Mouse (Mus musculus) CH12.LX (cell line): ENCODE measurements around the gene Ubl5. TPM values are rescaled to one million over a fixed set of nuclear protein-coding genes. Genes with fewer than 3 reads are reported as not detected.

ENCODE experiments used
- DNase-seq: peaks from one replicate; pipeline ENCODE4 v3.0.0-alpha.2; 2013; ENCODE audit errors: extremely low read depth
- H3K27ac ChIP-seq: 2 replicates; pipeline ENCODE4 v1.5.1; 2012; ENCODE audit warnings: low read depth, mild to moderate bottlenecking, control low read depth, moderate library complexity; ENCODE audit not compliant: insufficient read depth
- H3K27me3 ChIP-seq: replicated peaks from 2 replicates; pipeline ENCODE3; 2012; ENCODE audit warnings: inconsistent platforms
- H3K36me3 ChIP-seq, 2 experiments: replicated peaks in 1 of 2; 2 replicates each; pipeline versions ENCODE3 to v1.6.1; 2012; ENCODE audit warnings: inconsistent platforms in 1 of 2, low read length in 1 of 2, mild to moderate bottlenecking in 1 of 2, mixed read lengths in 1 of 2, moderate library complexity in 1 of 2; ENCODE audit not compliant: control insufficient read depth in 1 of 2, insufficient read depth in 1 of 2
- H3K4me1 ChIP-seq, 2 experiments: 2 replicates each; pipeline ENCODE4 v1.6.1; 2012; ENCODE audit warnings: inconsistent platforms in 1 of 2, moderate library complexity in 1 of 2; ENCODE audit not compliant: insufficient read depth in 2 of 2, control insufficient read depth in 1 of 2
- H3K4me2 ChIP-seq: 2 replicates; pipeline ENCODE4 v1.6.1; 2012; ENCODE audit warnings: low read depth, mild to moderate bottlenecking, control low read depth; ENCODE audit not compliant: poor library complexity, insufficient read depth, severe bottlenecking
- H3K4me3 ChIP-seq, 3 experiments: fragments of 150-350 bp in 1 of 3; sonication (generic) in 1 of 3; replicated peaks in 1 of 3; 2 replicates each; pipeline versions ENCODE3 to v1.5.1; 2011 to 2012; ENCODE audit warnings: low read depth in 2 of 3, low read length in 2 of 3, mild to moderate bottlenecking in 2 of 3, moderate library complexity in 2 of 3, control low read depth in 1 of 3, improper control_type of control experiment in 1 of 3, inconsistent platforms in 1 of 3, mixed read lengths in 1 of 3; ENCODE audit not compliant: poor library complexity in 1 of 3
- H3K79me2 ChIP-seq: replicated peaks from 2 replicates; pipeline ENCODE4 v1.6.1; 2012; ENCODE audit warnings: mild to moderate bottlenecking, moderate library complexity; ENCODE audit not compliant: control insufficient read depth, poor library complexity, insufficient read depth, severe bottlenecking; ENCODE audit errors: extremely low read depth
- H3K9ac ChIP-seq: 2 replicates; pipeline ENCODE4 v1.6.1; 2012; ENCODE audit warnings: low read depth, mild to moderate bottlenecking, control low read depth, moderate library complexity; ENCODE audit not compliant: insufficient read depth
- H3K9me3 ChIP-seq: replicated peaks from 2 replicates; pipeline ENCODE3; 2012; ENCODE audit warnings: low read length, inconsistent platforms, mixed read lengths
- BHLHE40 ChIP-seq: IDR thresholded peaks from 2 replicates; pipeline ENCODE4 v1.6.1; 2011; ENCODE audit warnings: mild to moderate bottlenecking, low read depth, low read length, improper control_type of control experiment
- CHD1 ChIP-seq: IDR thresholded peaks from 2 replicates; pipeline ENCODE4 v1.6.1; 2012; ENCODE audit warnings: low read depth, low read length, improper control_type of control experiment, inconsistent platforms
- CTCF ChIP-seq, 2 experiments: IDR thresholded peaks in 1 of 2; conservative IDR thresholded peaks in 1 of 2; 2 replicates each; pipeline ENCODE4 v1.5.1; 2011 to 2012; ENCODE audit warnings: low read depth in 2 of 2, low read length in 2 of 2, improper control_type of control experiment in 1 of 2, inconsistent platforms in 1 of 2, mild to moderate bottlenecking in 1 of 2, moderate library complexity in 1 of 2
- E2F4 ChIP-seq: IDR thresholded peaks from 2 replicates; pipeline ENCODE4 v1.6.1; 2011; ENCODE audit warnings: low read depth, low read length, improper control_type of control experiment; ENCODE audit not compliant: insufficient replicate concordance
- ELF1 ChIP-seq: IDR thresholded peaks from 2 replicates; pipeline ENCODE4 v1.6.1; 2014; ENCODE audit warnings: low read depth, mild to moderate bottlenecking, inconsistent platforms, low read length, improper control_type of control experiment
- HCFC1 ChIP-seq: IDR thresholded peaks from 2 replicates; pipeline ENCODE4 v1.6.1; 2012; ENCODE audit warnings: low read depth, mild to moderate bottlenecking, inconsistent platforms, low read length, improper control_type of control experiment
- IRF4 ChIP-seq: IDR thresholded peaks from 2 replicates; pipeline ENCODE4 v1.6.1; 2014; ENCODE audit warnings: low read depth, mild to moderate bottlenecking, inconsistent platforms, low read length, improper control_type of control experiment
- JUND ChIP-seq: conservative IDR thresholded peaks from 2 replicates; pipeline ENCODE4 v1.6.1; 2011; ENCODE audit warnings: low read depth, low read length, improper control_type of control experiment
- MAFK ChIP-seq: IDR thresholded peaks from 2 replicates; pipeline ENCODE4 v1.6.1; 2011; ENCODE audit warnings: low read length, improper control_type of control experiment; ENCODE audit not compliant: insufficient replicate concordance
- MAX ChIP-seq: IDR thresholded peaks from 2 replicates; pipeline ENCODE4 v1.6.1; 2011; ENCODE audit warnings: low read length, improper control_type of control experiment
- MAZ ChIP-seq: IDR thresholded peaks from 2 replicates; pipeline ENCODE4 v1.6.1; 2012; ENCODE audit warnings: low read depth, mild to moderate bottlenecking, inconsistent platforms, low read length, improper control_type of control experiment, moderate library complexity
- MXI1 ChIP-seq: IDR thresholded peaks from 2 replicates; pipeline ENCODE4 v1.6.1; 2011; ENCODE audit warnings: mild to moderate bottlenecking, low read depth, low read length, improper control_type of control experiment
- MYC ChIP-seq: IDR thresholded peaks from 2 replicates; pipeline ENCODE4 v1.6.1; 2011; ENCODE audit warnings: low read depth, mild to moderate bottlenecking, improper control_type of control experiment, low read length
- NELFE ChIP-seq: IDR thresholded peaks from 2 replicates; pipeline ENCODE4 v1.6.1; 2011; ENCODE audit warnings: low read depth, low read length, improper control_type of control experiment
- PAX5 ChIP-seq: IDR thresholded peaks from 2 replicates; pipeline ENCODE4 v1.6.1; 2012; ENCODE audit warnings: low read length, inconsistent platforms, mixed read lengths
- POLR2A ChIP-seq: IDR thresholded peaks from 2 replicates; pipeline ENCODE4 v1.6.1; 2011; ENCODE audit warnings: low read depth, mild to moderate bottlenecking, improper control_type of control experiment, low read length
- RCOR1 ChIP-seq: conservative IDR thresholded peaks from 2 replicates; pipeline ENCODE4 v1.6.1; 2012; ENCODE audit warnings: low read depth, mild to moderate bottlenecking, inconsistent platforms, low read length, improper control_type of control experiment
- SMC3 ChIP-seq: IDR thresholded peaks from 2 replicates; pipeline ENCODE4 v1.6.1; 2011; ENCODE audit warnings: low read depth, low read length, improper control_type of control experiment
- TCF12 ChIP-seq: IDR thresholded peaks from 2 replicates; pipeline ENCODE4 v1.6.1; 2014; ENCODE audit warnings: low read depth, mild to moderate bottlenecking, inconsistent platforms, low read length, improper control_type of control experiment
- USF2 ChIP-seq: conservative IDR thresholded peaks from 2 replicates; pipeline ENCODE4 v1.6.1; 2011; ENCODE audit warnings: low read depth, low read length, improper control_type of control experiment
- ZMIZ1 ChIP-seq: IDR thresholded peaks from 2 replicates; pipeline ENCODE4 v1.6.1; 2012; ENCODE audit warnings: low read depth, mild to moderate bottlenecking, inconsistent platforms, low read length, improper control_type of control experiment
- dilution Hi-C: fragments of 300-500 bp; cut with MboI; formaldehyde crosslinking; loops from 2 replicates; pipeline ENCODE4 v1.14.3; 2020; ENCODE audit warnings: low sequenced_read_pairs; ENCODE audit not compliant: extremely low pct_unique_long_range_greater_than_20kb, extremely low pct_ligation_motif_present
- in situ Hi-C: fragments of 300-500 bp; cut with MboI; formaldehyde crosslinking; loops from 3 replicates; pipeline ENCODE4 v1.14.3; 2019; ENCODE audit warnings: low sequenced_read_pairs, low pct_ligation_motif_present, low pct_unique_long_range_greater_than_20kb, mixed read lengths
- polyA plus RNA-seq: library from polyadenylated mRNA; unstranded; fragments of >175 nt; gene quantifications from 2 replicates; pipeline ENCODE4 v1.2.1, GENCODE M21; 2012; ENCODE audit warnings: low read depth; ENCODE audit not compliant: insufficient read length
- total RNA-seq, 2 experiments: library from RNA; depleted of rRNA; stranded (reverse); fragments of 300-350 nt in 1 of 2; fragments of >200 nt in 1 of 2; gene quantifications; 2 replicates each; pipeline ENCODE4 v1.2.3; 2012 to 2014

Gene Ubl5
- total and polyA plus RNA-seq, 3 experiments = 155 to 328 (median 291) TPM

- no peak for TF ChIP-seq JUND
- TF ChIP-seq MYC = no peak
- TF ChIP-seq E2F4 = peak; percentile 32; the same call in 1 of the 2 replicates
- peak; percentile 72 for TF ChIP-seq MAX
- TF ChIP-seq IRF4 = no peak
- no peak for TF ChIP-seq MAFK
- TF ChIP-seq CHD1 = no peak
- no peak for TF ChIP-seq PAX5
- peak; percentile 99 for TF ChIP-seq ELF1
- no peak for TF ChIP-seq USF2
- TF ChIP-seq MAZ = no peak
- peak; percentile 90 for TF ChIP-seq POLR2A
- no peak for TF ChIP-seq CTCF (conservative IDR thresholded peaks at IDR 0.05 in 1 of 2, IDR thresholded peaks at IDR 0.05 in 1 of 2; ENCODE audit: low read depth in 2 of 2, low read length in 2 of 2)
These were observed 9.1 kb downstream of the Ubl5 start, which contains the start of gene Pin1 (continued) for GRCm38 (mm10) chr9:20651602-20652259.

DNA sequence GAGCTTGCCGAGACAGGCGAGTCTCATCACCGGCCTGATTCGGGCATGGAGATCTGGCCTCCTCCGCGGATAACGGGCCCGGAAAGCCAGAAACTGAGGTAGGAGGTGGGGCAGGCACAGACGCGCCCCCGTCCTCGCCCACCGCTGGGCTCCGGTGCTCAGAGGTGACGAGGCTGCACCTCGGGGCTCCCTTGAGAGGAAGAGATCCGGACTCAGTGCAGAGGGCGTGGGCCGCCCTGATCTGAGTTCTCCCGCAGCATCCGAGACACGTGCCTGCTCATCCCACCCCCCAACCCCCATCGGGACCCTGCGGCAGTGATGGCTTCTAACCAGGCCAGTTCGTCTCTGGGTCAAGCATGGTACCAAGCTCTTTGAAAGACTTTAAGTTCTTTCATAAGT lies 9.6 kb downstream of the Ubl5 start:
- Histone ChIP-seq H3K27me3 (no peaks in the 10 kb centered on the region), H3K27ac (no peak overlapping the region), H3K4me1 (peaks cover 14 to 39% of the 10 kb centered on the region in 2 experiments; a peak in 3 of 4 replicates), H3K9me3 (no peaks in the 10 kb centered on the region), H3K9ac (peak overlapping the region; percentile 85), H3K4me3 (peak overlapping the region; percentile 92 to 99 (median 97))
- in situ Hi-C loops = no loop called here
- TF ChIP-seq RCOR1 (no peak), TCF12 (no peak), MXI1 (peak; percentile 75), HCFC1 (no peak), MYC (peak; percentile 71), NELFE (no peak), MAX (peak; percentile 17), BHLHE40 (peak; percentile 67; the same call in 1 of the 2 replicates)
- TF ChIP-seq, all 38 proteins: peak for 4
- peak overlapping the region; percentile 98 for H3K4me2 ChIP-seq
- dilution Hi-C loops = no loop called here
- H3K36me3 ChIP-seq = peaks cover 34 to 62% of the 10 kb centered on the region in 2 experiments
- no peak for DNase-seq
- H3K79me2 ChIP-seq = peaks cover 47% of the 10 kb centered on the region

- dilution Hi-C loops = no loop called here
- in situ Hi-C loops = no loop called here
- TF ChIP-seq CTCF (conservative IDR thresholded peaks at IDR 0.05 in 1 of 2, IDR thresholded peaks at IDR 0.05 in 1 of 2; ENCODE audit: low read depth in 2 of 2, low read length in 2 of 2) = peak in 1 of 2 experiments; percentile 6; a peak in 1 of 4 replicates
- no peak for TF ChIP-seq HCFC1
- no peak for TF ChIP-seq ZMIZ1
- TF ChIP-seq SMC3 = no peak
- no peak for TF ChIP-seq BHLHE40
- TF ChIP-seq MAX = no peak
- TF ChIP-seq PAX5 = no peak
- Histone ChIP-seq H3K4me3 (no peak overlapping the region), H3K27ac (no peak overlapping the region), H3K79me2 (peaks cover 52% of the 10 kb centered on the region), H3K4me2 (no peak overlapping the region), H3K9ac (no peak overlapping the region), H3K36me3 (peaks cover 49 to 61% of the 10 kb centered on the region in 2 experiments), H3K27me3 (no peaks in the 10 kb centered on the region), H3K9me3 (no peaks in the 10 kb centered on the region), H3K4me1 (peaks cover 14 to 39% of the 10 kb centered on the region in 2 experiments; a peak in 3 of 4 replicates)
- no peak for DNase-seq
These were observed 11.2 kb downstream of the Ubl5 start for GRCm38 (mm10) chr9:20653859-20654258.
